Mouse (Mus musculus) limb, embryonic 10.5 days (tissue): ENCODE measurements around the gene Dpf3. TPM values are rescaled to one million over a fixed set of nuclear protein-coding genes. Genes with fewer than 3 reads are reported as not detected.
A peak's percentile ranks its signal among the peaks of the same experiment; 100 is the strongest.

Experiments
- DNase-seq: peaks from one replicate; pipeline ENCODE4 v3.0.0-alpha.2; 2017; ENCODE audit warnings: low spot score
- H3K27ac ChIP-seq: fragments of 300-500 bp; sonication (generic); 2 replicates; pipeline ENCODE4 v1.5.1; 2016; ENCODE audit warnings: mild to moderate bottlenecking
- H3K27me3 ChIP-seq: fragments of 300-500 bp; sonication (generic); 2 replicates; pipeline ENCODE4 v1.6.1; 2016; ENCODE audit warnings: low read depth, mild to moderate bottlenecking; ENCODE audit not compliant: poor library complexity, severe bottlenecking
- H3K36me3 ChIP-seq: fragments of 300-500 bp; sonication (generic); 2 replicates; pipeline ENCODE4 v1.6.1; 2016; ENCODE audit warnings: mild to moderate bottlenecking, moderate library complexity
- H3K4me1 ChIP-seq: fragments of 300-500 bp; sonication (generic); 2 replicates; pipeline ENCODE4 v1.6.1; 2016
- H3K4me3 ChIP-seq: fragments of 300-500 bp; sonication (generic); 2 replicates; pipeline ENCODE4 v1.5.1; 2016; ENCODE audit warnings: mild to moderate bottlenecking, moderate library complexity
- H3K9me3 ChIP-seq: fragments of 300-500 bp; sonication (generic); replicated peaks from 2 replicates; pipeline ENCODE4 v1.6.1; 2016; ENCODE audit warnings: mild to moderate bottlenecking
- WGBS: fragments of 180-500 bp; shearing (Covaris S2); methylation state at CpG from one replicate; pipeline ENCODE4 v1.1.7; 2016; 5-methylcytosine and 5-hydroxymethylcytosine counted together
- polyA plus RNA-seq: library from polyadenylated mRNA; unstranded; fragments of >200 nt; fragmentation: Nextera tagmentation; extraction: Ambion mirVana; gene quantifications from 2 replicates; pipeline ENCODE4 v1.2.1, GENCODE M21; 2016

Gene Dpf3
- polyA plus RNA-seq, 1 experiment from 2014 or later = 2.6 TPM

GRCm38 (mm10) chr12:83449202-83449601 is 38.3 kb downstream of the Dpf3 start:
- H3K36me3 ChIP-seq = no peaks in the 10 kb centered on the region
- no peaks in the 10 kb centered on the region for H3K9me3 ChIP-seq
- peak; percentile 52 for DNase-seq
- H3K27me3 ChIP-seq = 0 out of 2 replicates have a peak, but pooled peaks cover 11% of the 10 kb centered on the region
- WGBS = 57% methylated on average over 7 of the region's 7 CpGs
- no peak overlapping the region for H3K4me3 ChIP-seq
- peaks cover 18% of the 10 kb centered on the region for H3K4me1 ChIP-seq
- H3K27ac ChIP-seq = peak overlapping the region; percentile 53; the same call in 1 of the 2 replicates

- no peak for DNase-seq
- Histone ChIP-seq H3K36me3 (no peaks in the 10 kb centered on the region), H3K27me3 (0 out of 2 replicates have a peak, but pooled peaks cover 11% of the 10 kb centered on the region), H3K9me3 (no peaks in the 10 kb centered on the region), H3K4me3 (no peak overlapping the region), H3K4me1 (peaks cover 18% of the 10 kb centered on the region), H3K27ac (no peak overlapping the region)
- WGBS = 86% methylated on average over 6 of the region's 6 CpGs
Observed at GRCm38 (mm10) chr12:83445587-83445986, 41.9 kb downstream of the Dpf3 start.

GRCm38 (mm10) chr12:83444448-83444847 is 43.1 kb downstream of the Dpf3 start:
- H3K4me1 ChIP-seq = peaks cover 14% of the 10 kb centered on the region
- no peak overlapping the region for H3K27ac ChIP-seq
- no peak overlapping the region for H3K4me3 ChIP-seq
- DNase-seq = no peak
- H3K27me3 ChIP-seq = 0 out of 2 replicates have a peak, but pooled peaks cover 11% of the 10 kb centered on the region
- WGBS = 92% methylated on average over 2 of the region's 2 CpGs
- no peaks in the 10 kb centered on the region for H3K9me3 ChIP-seq
- no peaks in the 10 kb centered on the region for H3K36me3 ChIP-seq

- H3K27ac ChIP-seq = no peak overlapping the region
- H3K9me3 ChIP-seq = no peaks in the 10 kb centered on the region
- no peak for DNase-seq
- H3K4me1 ChIP-seq = peaks cover 14% of the 10 kb centered on the region
- H3K36me3 ChIP-seq = no peaks in the 10 kb centered on the region
- no peaks in the 10 kb centered on the region for H3K27me3 ChIP-seq
- 87% methylated on average over 2 of the region's 2 CpGs for WGBS
- H3K4me3 ChIP-seq = no peak overlapping the region
Observed at GRCm38 (mm10) chr12:83438002-83438401, 49.5 kb downstream of the Dpf3 start.

GRCm38 (mm10) chr12:83433987-83434698 is 53.4 kb downstream of the Dpf3 start:
- WGBS = 33% methylated on average over 10 of the region's 10 CpGs
- DNase-seq = no peak
- H3K27ac ChIP-seq = no peak overlapping the region

GRCm38 (mm10) chr12:83433436-83433835 is 54.1 kb downstream of the Dpf3 start:
- no peak overlapping the region for H3K27ac ChIP-seq
- H3K4me3 ChIP-seq = no peak overlapping the region
- H3K9me3 ChIP-seq = no peaks in the 10 kb centered on the region
- peaks cover 22% of the 10 kb centered on the region for H3K4me1 ChIP-seq
- no peaks in the 10 kb centered on the region for H3K36me3 ChIP-seq
- DNase-seq = no peak
- H3K27me3 ChIP-seq = no peaks in the 10 kb centered on the region
- WGBS = 91% methylated on average over 4 of the region's 4 CpGs

More at GRCm38 (mm10) chr12:83433987-83434698, 53.4 kb downstream of the Dpf3 start:
- Histone ChIP-seq H3K36me3 (no peaks in the 10 kb centered on the region), H3K9me3 (no peaks in the 10 kb centered on the region), H3K4me3 (no peak overlapping the region), H3K4me1 (peaks cover 20% of the 10 kb centered on the region), H3K27me3 (no peaks in the 10 kb centered on the region)

GRCm38 (mm10) chr12:83430207-83430606 is 57.3 kb downstream of the Dpf3 start:
- Histone ChIP-seq H3K36me3 (no peaks in the 10 kb centered on the region), H3K4me1 (peaks cover 49% of the 10 kb centered on the region), H3K4me3 (no peak overlapping the region), H3K9me3 (no peaks in the 10 kb centered on the region), H3K27ac (no peak overlapping the region), H3K27me3 (0 out of 2 replicates have a peak, but pooled peaks cover 9% of the 10 kb centered on the region)
- DNase-seq = no peak
- WGBS = 93% methylated on average over 5 of the region's 5 CpGs

DNA sequence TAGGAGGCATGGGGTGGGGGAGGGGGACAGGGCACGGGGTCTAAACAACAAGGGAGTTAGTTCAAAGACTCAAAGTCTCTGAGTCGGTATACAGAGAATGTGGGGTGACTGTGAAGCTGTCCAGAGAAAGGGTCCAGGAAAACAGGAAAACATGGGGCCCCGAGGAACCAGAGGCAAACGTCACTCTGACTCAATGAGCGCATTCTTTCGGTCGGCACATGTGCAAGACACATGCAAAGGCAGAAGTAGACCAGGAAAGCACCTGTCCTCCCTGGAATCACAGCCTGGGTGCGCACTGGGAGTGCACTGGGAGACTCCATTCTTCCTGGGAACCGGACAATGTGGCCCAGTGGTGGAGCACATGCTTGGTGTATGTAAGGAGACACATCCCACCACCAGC is 59.5 kb downstream of the Dpf3 start:
- no peak overlapping the region for H3K4me3 ChIP-seq
- peaks cover 37% of the 10 kb centered on the region for H3K4me1 ChIP-seq
- H3K27ac ChIP-seq = peak overlapping the region; percentile 25; the same call in 1 of the 2 replicates
- DNase-seq = peak; percentile 59
- H3K36me3 ChIP-seq = no peaks in the 10 kb centered on the region
- WGBS = 36% methylated on average over 9 of the region's 9 CpGs
- H3K27me3 ChIP-seq = 0 out of 2 replicates have a peak, but pooled peaks cover 9% of the 10 kb centered on the region
- no peaks in the 10 kb centered on the region for H3K9me3 ChIP-seq

GRCm38 (mm10) chr12:83427601-83428000 is 59.9 kb downstream of the Dpf3 start:
- H3K4me3 ChIP-seq = no peak overlapping the region
- 0 out of 2 replicates have a peak, but pooled peaks cover 9% of the 10 kb centered on the region for H3K27me3 ChIP-seq
- no peaks in the 10 kb centered on the region for H3K36me3 ChIP-seq
- peaks cover 33% of the 10 kb centered on the region for H3K4me1 ChIP-seq
- no peaks in the 10 kb centered on the region for H3K9me3 ChIP-seq
- 9% methylated on average over 4 of the region's 4 CpGs for WGBS
- no peak for DNase-seq
- peak overlapping the region; percentile 25; the same call in 1 of the 2 replicates for H3K27ac ChIP-seq

DNA sequence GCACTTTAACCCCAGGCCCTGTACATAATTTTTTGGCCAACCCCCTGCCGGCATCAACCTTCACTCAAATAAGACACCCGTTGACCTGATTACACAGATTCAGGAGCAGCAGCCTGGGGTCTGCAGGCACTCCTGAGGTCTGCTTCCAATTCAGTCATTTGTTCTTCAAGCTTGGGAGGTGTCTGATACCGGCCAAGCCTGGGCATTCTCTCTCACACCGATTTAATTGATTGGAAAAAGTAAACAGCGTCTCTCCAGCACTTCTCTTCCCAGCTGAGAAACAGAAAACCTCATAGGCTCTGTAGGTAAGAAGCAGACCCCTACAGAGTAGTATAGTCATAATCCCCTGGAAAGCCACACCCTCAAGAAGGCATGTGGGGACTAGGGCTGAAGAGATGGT is 61.2 kb downstream of the Dpf3 start:
- Histone ChIP-seq H3K4me1 (peaks cover 31% of the 10 kb centered on the region), H3K27ac (no peak overlapping the region), H3K27me3 (0 out of 2 replicates have a peak, but pooled peaks cover 9% of the 10 kb centered on the region), H3K36me3 (no peaks in the 10 kb centered on the region), H3K9me3 (no peaks in the 10 kb centered on the region), H3K4me3 (no peak overlapping the region)
- DNase-seq = no peak
- WGBS = 40% methylated on average over 5 of the region's 5 CpGs

- no peaks in the 10 kb centered on the region for H3K9me3 ChIP-seq
- 0 out of 2 replicates have a peak, but pooled peaks cover 9% of the 10 kb centered on the region for H3K27me3 ChIP-seq
- H3K27ac ChIP-seq = no peak overlapping the region
- H3K4me3 ChIP-seq = no peak overlapping the region
- H3K36me3 ChIP-seq = no peaks in the 10 kb centered on the region
- 75% methylated on average over 7 of the region's 7 CpGs for WGBS
- H3K4me1 ChIP-seq = peaks cover 31% of the 10 kb centered on the region
- no peak for DNase-seq
Observed at GRCm38 (mm10) chr12:83425736-83426135, 61.8 kb downstream of the Dpf3 start.

GRCm38 (mm10) chr12:83424720-83425444 is 62.6 kb downstream of the Dpf3 start:
- Histone ChIP-seq H3K36me3 (no peaks in the 10 kb centered on the region), H3K4me1 (peaks cover 31% of the 10 kb centered on the region), H3K4me3 (no peak overlapping the region), H3K27ac (no peak overlapping the region; the same call in none of the 2 replicates), H3K27me3 (0 out of 2 replicates have a peak, but pooled peaks cover 9% of the 10 kb centered on the region), H3K9me3 (no peaks in the 10 kb centered on the region)
- DNase-seq = no peak
- 57% methylated on average over 11 of the region's 11 CpGs for WGBS
